Mouse (Mus musculus): ENCODE data around the gene Cdc42.

Gene Cdc42

GRCm38 (mm10) chr4:137332051-137332450 lies 25.5 kb downstream of the Cdc42 start:
- in situ Hi-C loops (cut with MboI, MseI) = no loop called here

- in situ Hi-C loops (cut with MboI, MseI) = loop anchor here in 1 of 2 experiments (10.0 kb wide), 1 partner anchor 1002 kb away; no protein-coding TSS in a partner anchor
Measured at GRCm38 (mm10) chr4:137326494-137326893, 31.0 kb downstream of the Cdc42 start.

- in situ Hi-C loops (cut with MboI, MseI) = loop anchor here in 1 of 2 experiments (10.0 kb wide), 1 partner anchor 1000 kb away; no protein-coding TSS in a partner anchor
Measured at GRCm38 (mm10) chr4:137324926-137325325, 32.6 kb downstream of the Cdc42 start.

- in situ Hi-C loops (cut with MboI, MseI) = loop anchor here in 1 of 2 experiments (10.0 kb wide), 1 partner anchor 79 kb away; no protein-coding TSS in a partner anchor
Measured at GRCm38 (mm10) chr4:137316027-137316770, 41.3 kb downstream of the Cdc42 start.

- in situ Hi-C loops (cut with MboI, MseI) = loop anchor here in 1 of 2 experiments (10.0 kb wide), 1 partner anchor 80 kb away; no protein-coding TSS in a partner anchor
Measured at GRCm38 (mm10) chr4:137315061-137315460, 42.5 kb downstream of the Cdc42 start.

GRCm38 (mm10) chr4:137314561-137314960 lies 43.0 kb downstream of the Cdc42 start:
- in situ Hi-C loops (cut with MboI, MseI) = loop anchor here (5.0 to 10.0 kb wide), 2 partner anchors 78 to 80 kb away; no protein-coding TSS in a partner anchor

- in situ Hi-C loops (cut with MboI, MseI) = loop anchor here (5.0 to 10.0 kb wide), 2 partner anchors 79 to 81 kb away; no protein-coding TSS in a partner anchor
Measured at GRCm38 (mm10) chr4:137313511-137313910, 44.0 kb downstream of the Cdc42 start.

- in situ Hi-C loops (cut with MboI, MseI) = no loop called here
Measured at GRCm38 (mm10) chr4:137308377-137308776, 49.1 kb downstream of the Cdc42 start.

- in situ Hi-C loops (cut with MboI, MseI) = no loop called here
Measured at GRCm38 (mm10) chr4:137306991-137307706, 50.4 kb downstream of the Cdc42 start.

- in situ Hi-C loops (cut with MboI, MseI) = no loop called here
Measured at GRCm38 (mm10) chr4:137306577-137306888, 51.0 kb downstream of the Cdc42 start.

GRCm38 (mm10) chr4:137305831-137306576 lies 51.5 kb downstream of the Cdc42 start:
- in situ Hi-C loops (cut with MboI, MseI) = no loop called here

GRCm38 (mm10) chr4:137305066-137305465 lies 52.5 kb downstream of the Cdc42 start:
- in situ Hi-C loops (cut with MboI, MseI) = no loop called here

- in situ Hi-C loops (cut with MboI, MseI) = no loop called here
Measured at GRCm38 (mm10) chr4:137304106-137304505, 53.4 kb downstream of the Cdc42 start.

GRCm38 (mm10) chr4:137301635-137302034 lies 55.9 kb downstream of the Cdc42 start:
- in situ Hi-C loops (cut with MboI, MseI) = no loop called here

GRCm38 (mm10) chr4:137300227-137300626 lies 57.3 kb downstream of the Cdc42 start:
- in situ Hi-C loops (cut with MboI, MseI) = no loop called here

GRCm38 (mm10) chr4:137298406-137298805 lies 59.1 kb downstream of the Cdc42 start:
- in situ Hi-C loops (cut with MboI, MseI) = no loop called here

GRCm38 (mm10) chr4:137297611-137298010 lies 59.9 kb downstream of the Cdc42 start:
- in situ Hi-C loops (cut with MboI, MseI) = no loop called here

GRCm38 (mm10) chr4:137294951-137295350 lies 62.6 kb downstream of the Cdc42 start:
- in situ Hi-C loops (cut with MboI, MseI) = no loop called here

- in situ Hi-C loops (cut with MboI, MseI) = no loop called here
Measured at GRCm38 (mm10) chr4:137294474-137294873, 63.0 kb downstream of the Cdc42 start.

- in situ Hi-C loops (cut with MboI, MseI) = no loop called here
Measured at GRCm38 (mm10) chr4:137294032-137294431, 63.5 kb downstream of the Cdc42 start.

GRCm38 (mm10) chr4:137292625-137293024 lies 64.9 kb downstream of the Cdc42 start:
- in situ Hi-C loops (cut with MboI, MseI) = no loop called here

GRCm38 (mm10) chr4:137290250-137290649 lies 67.3 kb downstream of the Cdc42 start:
- in situ Hi-C loops (cut with MboI, MseI) = no loop called here
